Mouse (Mus musculus) kidney, embryonic 15.5 days (tissue): ENCODE data around the gene Spata25. TPM values are rescaled to one million over a fixed set of nuclear protein-coding genes. Genes with fewer than 3 reads are reported as not detected.

ENCODE experiments used
- ATAC-seq: fragments of 200-750 bp; cut with Nextera tagmentation; replicated peaks from 2 replicates; pipeline ENCODE4 v1.8.0; 2017; ENCODE audit warnings: moderate TSS enrichment; ENCODE audit not compliant: low FRiP score
- H3K27ac ChIP-seq: fragments of 300-500 bp; sonication (generic); 2 replicates; pipeline ENCODE4 v1.5.1; 2015; ENCODE audit warnings: mild to moderate bottlenecking, inconsistent platforms
- H3K27me3 ChIP-seq: fragments of 300-500 bp; sonication (generic); 2 replicates; pipeline ENCODE4 v1.6.1; 2015; ENCODE audit warnings: inconsistent platforms
- H3K36me3 ChIP-seq: fragments of 300-500 bp; sonication (generic); 2 replicates; pipeline ENCODE4 v1.6.1; 2015; ENCODE audit warnings: inconsistent platforms
- H3K4me1 ChIP-seq: fragments of 300-500 bp; sonication (generic); 2 replicates; pipeline ENCODE4 v1.6.1; 2015; ENCODE audit warnings: inconsistent platforms
- H3K4me2 ChIP-seq: fragments of 300-500 bp; sonication (generic); 2 replicates; pipeline ENCODE4 v1.6.1; 2015; ENCODE audit warnings: moderate library complexity, mild to moderate bottlenecking, inconsistent platforms
- H3K4me3 ChIP-seq: fragments of 300-500 bp; sonication (generic); replicated peaks from 2 replicates; pipeline ENCODE4 v1.5.1; 2015; ENCODE audit warnings: mild to moderate bottlenecking, inconsistent platforms
- H3K9ac ChIP-seq: fragments of 300-500 bp; sonication (generic); 2 replicates; pipeline ENCODE4 v1.6.1; 2015; ENCODE audit warnings: mild to moderate bottlenecking, inconsistent platforms
- H3K9me3 ChIP-seq: fragments of 300-500 bp; sonication (generic); replicated peaks from 2 replicates; pipeline ENCODE4 v1.6.1; 2016; ENCODE audit warnings: inconsistent platforms
- WGBS: fragments of 180-500 bp; shearing (Covaris S2); methylation state at CpG from one replicate; pipeline ENCODE4 v1.1.7; 2015; ENCODE audit warnings: mixed read lengths; 5-methylcytosine and 5-hydroxymethylcytosine counted together
- polyA plus RNA-seq: library from polyadenylated mRNA; unstranded; fragments of >200 nt; fragmentation: Nextera tagmentation; extraction: Ambion mirVana; gene quantifications from 2 replicates; pipeline ENCODE4 v1.2.1, GENCODE M21; 2015

Spata25 gene
- polyA plus RNA-seq, 1 experiment from 2014 or later: 0.21 TPM

DNA sequence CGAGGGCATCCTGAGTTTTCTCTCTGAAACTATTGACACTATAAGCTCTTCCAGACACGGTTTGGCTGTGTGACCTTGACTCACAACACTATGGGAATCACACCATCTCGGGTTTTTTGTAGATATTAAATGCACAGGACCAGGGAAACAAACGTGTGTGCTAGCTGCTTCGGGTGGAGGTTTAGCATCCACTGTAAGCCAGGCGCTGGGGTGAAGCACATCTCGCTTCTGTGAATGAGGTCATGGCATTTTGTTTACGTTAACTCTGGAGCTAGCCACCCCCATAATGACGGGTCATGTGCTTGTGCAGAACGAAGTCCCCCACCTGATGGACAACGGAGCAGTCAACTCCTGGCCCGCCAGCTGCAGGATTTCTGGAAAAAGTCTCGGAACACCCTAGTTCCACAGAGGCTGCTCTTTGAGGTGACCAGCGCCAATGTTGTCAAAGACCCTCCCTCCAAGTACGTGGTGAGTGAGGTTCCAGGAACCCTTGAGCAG lies 41.9 kb downstream of the Spata25 start:
- Histone ChIP-seq H3K4me1 (peaks cover 34% of the 10 kb centered on the region), H3K4me3 (peak overlapping the region; percentile 77)
- 6% methylated on average over 15 of the region's 15 CpGs for WGBS

DNA sequence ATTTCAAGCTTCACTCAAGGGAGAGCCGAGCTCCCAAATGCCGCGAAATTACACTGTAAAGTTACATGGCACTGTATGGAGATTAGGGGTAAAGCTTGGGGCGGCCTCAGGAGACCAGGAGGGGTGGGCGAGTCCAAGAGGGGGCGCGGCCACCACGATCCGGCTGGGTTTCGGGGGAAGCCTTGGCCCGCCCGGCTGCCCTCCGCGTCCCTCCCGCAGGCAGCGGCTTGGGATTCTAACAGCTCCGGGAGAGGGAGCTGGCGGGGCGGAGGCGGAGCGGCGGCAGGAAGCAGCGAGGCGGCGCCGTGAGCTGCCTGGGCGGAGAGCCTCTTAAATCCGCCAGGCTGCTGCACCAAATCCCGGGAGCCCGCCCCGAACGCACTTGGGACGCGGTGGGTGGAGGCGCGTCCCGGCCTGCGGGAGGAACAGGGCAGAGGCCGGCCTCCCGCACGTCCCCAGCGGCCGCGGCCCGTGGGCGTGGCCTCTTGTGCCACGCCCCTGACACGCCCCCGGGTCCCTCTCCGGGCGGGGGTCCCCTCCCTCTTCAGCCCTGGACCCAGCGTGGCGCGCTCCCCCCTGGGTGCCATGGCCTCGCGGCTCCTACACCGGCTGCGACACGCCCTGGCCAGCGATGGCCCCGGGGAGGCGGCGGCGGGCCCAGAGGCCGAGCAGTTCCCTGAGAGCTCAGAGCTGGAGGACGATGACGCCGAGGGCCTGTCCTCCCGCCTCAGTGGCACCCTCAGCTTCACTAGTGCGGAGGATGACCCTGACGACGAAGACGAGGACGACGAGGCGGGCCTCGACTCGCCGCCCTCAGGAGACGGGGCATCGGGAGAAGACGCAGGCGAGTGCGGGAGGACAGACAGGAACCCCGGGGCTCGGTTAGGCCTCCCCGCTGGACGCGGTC lies 42.6 kb downstream of the Spata25 start, which contains the start of gene Snx21:
Gene Snx21, plus strand, starts transcription at position 343 of the 907 bp plus-strand sequence.
- under 1% methylated on average over 81 of the region's 89 CpGs for WGBS
- peak within 1 kb of the TSS; percentile 77 for H3K4me3 ChIP-seq
- peak within 1 kb of the TSS; percentile 95 for H3K27ac ChIP-seq
- H3K4me2 ChIP-seq: peak within 1 kb of the TSS; percentile 93
- H3K9ac ChIP-seq: peak within 1 kb of the TSS; percentile 79
- H3K4me1 ChIP-seq: peaks cover 34% of the 10 kb centered on the region
- no peaks in the 10 kb centered on the region for H3K9me3 ChIP-seq
- H3K27me3 ChIP-seq: no peaks in the 10 kb centered on the region
- ATAC-seq: peak; percentile 92
- H3K36me3 ChIP-seq: peaks cover 23% of the 10 kb centered on the region

More for the DNA sequence above, 41.9 kb downstream of the Spata25 start:
- peak; percentile 16; the same call in 1 of the 2 replicates for ATAC-seq
- Histone ChIP-seq H3K9ac (peak overlapping the region; percentile 79), H3K9me3 (no peaks in the 10 kb centered on the region), H3K4me2 (peak overlapping the region; percentile 93), H3K27ac (peak overlapping the region; percentile 95), H3K36me3 (peaks cover 30% of the 10 kb centered on the region), H3K27me3 (no peaks in the 10 kb centered on the region)

DNA sequence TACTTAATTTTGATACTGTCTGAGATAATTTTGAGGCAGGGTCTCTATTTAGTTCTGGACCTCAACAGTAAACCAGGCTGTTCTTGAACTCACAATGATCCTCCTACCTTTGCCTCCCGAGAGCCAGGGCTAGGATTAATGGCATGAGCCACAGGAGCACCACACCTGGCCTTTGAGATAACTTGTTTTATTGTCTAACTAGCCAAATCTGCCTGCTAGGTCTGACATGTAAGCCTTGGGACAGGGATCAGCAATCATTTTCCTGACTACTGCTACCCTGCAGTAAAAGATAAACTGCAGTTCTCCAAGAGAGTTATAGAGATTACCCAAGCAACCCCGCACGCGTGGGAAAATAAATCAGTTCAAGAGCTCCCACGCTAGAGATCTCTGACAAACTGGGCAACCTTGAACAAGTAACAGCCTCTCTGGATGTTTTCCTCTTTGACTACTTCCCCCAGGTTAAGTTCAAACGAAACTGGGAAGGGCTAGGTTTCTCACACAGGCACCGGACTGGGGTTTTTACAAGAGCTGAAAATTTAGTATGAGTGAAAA lies 43.4 kb downstream of the Spata25 start:
- Histone ChIP-seq H3K9me3 (no peaks in the 10 kb centered on the region), H3K27me3 (no peaks in the 10 kb centered on the region), H3K4me1 (peaks cover 34% of the 10 kb centered on the region), H3K4me3 (peak overlapping the region; percentile 77), H3K27ac (peak overlapping the region; percentile 95), H3K36me3 (peaks cover 15% of the 10 kb centered on the region), H3K9ac (peak overlapping the region; percentile 79), H3K4me2 (peak overlapping the region; percentile 93)
- 6% methylated on average over 7 of the region's 7 CpGs for WGBS
- ATAC-seq: no peak; the same call in 1 of the 2 replicates

DNA sequence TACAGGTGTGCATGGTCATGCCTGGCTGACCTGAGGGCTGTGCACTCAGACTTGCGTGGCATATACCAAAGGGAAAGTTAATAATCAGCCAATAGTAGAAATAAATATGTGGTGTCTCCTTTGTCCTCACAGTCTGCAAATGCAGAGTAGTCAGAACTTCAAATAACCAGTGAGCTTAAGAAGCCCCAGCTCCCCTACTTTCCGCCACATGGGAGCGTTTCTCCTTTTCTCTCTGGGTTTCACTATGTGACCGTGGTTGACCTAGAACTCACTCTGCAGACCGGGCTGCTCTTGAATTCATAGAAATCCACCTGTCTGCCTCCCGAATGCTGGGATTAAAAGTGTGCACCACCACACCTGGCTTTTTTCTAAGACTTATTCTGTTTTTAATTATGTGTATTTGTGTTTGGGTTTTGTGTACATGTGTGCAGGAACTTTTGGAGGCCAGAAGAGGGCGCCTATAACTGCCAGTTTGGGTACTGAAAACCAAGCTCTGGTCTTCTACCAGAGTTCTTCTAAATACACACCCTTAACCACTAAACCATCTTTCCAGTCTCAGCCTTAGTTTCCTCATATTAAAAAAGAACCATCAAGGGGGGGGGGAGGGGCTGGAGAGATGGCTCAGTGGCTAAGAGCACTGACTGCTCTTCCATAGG lies 44.3 kb downstream of the Spata25 start:
- Histone ChIP-seq H3K9me3 (no peaks in the 10 kb centered on the region), H3K4me1 (peaks cover 34% of the 10 kb centered on the region), H3K4me3 (0 out of 2 replicates have a peak overlapping the region, but pooled peaks have one; percentile 77), H3K27ac (no peak overlapping the region), H3K36me3 (peaks cover 9% of the 10 kb centered on the region; the same call in 1 of the 2 replicates), H3K9ac (no peak overlapping the region), H3K27me3 (no peaks in the 10 kb centered on the region), H3K4me2 (no peak overlapping the region)
- 77% methylated on average over 7 of the region's 7 CpGs for WGBS
- no peak for ATAC-seq

DNA sequence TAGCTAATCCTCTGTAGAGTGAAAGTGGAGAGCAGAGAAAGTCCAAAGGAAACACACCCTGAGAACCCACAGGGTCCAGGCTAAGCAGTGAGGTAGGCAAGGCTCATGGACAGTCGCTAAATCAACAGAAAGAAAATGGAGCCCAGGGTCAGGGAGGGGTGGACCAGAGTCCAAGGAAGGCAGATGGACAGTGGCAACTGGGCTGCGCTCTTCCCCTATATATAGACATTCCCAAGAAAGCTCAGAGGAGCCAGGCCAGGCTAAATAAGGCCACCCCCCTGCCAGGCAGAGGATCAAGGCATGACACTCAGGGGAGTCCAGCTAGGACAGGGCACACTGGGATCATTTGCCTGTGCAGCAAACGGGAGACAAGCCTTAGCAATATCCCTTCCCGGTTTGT lies 46.5 kb downstream of the Spata25 start:
- Histone ChIP-seq H3K9ac (no peak overlapping the region), H3K4me3 (no peak overlapping the region), H3K4me1 (peaks cover 17% of the 10 kb centered on the region), H3K27ac (no peak overlapping the region), H3K36me3 (no peaks in the 10 kb centered on the region), H3K9me3 (no peaks in the 10 kb centered on the region), H3K27me3 (no peaks in the 10 kb centered on the region), H3K4me2 (no peak overlapping the region)
- ATAC-seq: no peak
- 76% methylated on average over 4 of the region's 4 CpGs for WGBS

DNA sequence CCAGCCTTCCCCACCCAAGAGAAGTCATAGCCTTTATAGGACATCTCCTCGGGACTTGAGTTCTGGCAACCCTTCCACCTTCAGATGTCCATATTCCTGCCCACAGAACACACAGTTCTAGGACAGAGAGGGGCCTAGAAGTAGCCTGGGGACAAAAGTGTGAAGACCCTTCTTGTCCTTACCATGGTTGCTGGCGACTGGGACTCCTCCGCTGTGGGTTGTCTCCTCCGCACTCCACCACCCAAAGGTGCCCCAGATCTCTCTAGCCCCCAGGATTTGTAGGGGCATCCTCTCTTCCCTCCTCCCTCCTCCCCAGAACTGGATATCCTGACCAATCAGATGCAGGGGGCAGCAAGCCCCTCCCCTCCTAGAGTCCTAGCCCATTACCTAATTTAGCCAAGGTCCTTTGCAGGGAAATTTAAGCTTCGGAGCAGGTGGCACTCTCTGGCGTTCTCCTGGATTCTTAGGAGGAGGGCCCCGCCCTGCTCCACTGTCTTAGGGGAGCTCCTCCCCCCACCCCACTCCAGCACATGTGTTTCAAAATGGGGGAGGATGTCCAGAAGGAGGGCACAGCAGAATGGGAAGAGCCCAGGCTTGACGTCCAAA lies 48.8 kb downstream of the Spata25 start, which contains the start of gene Tnnc2:
Gene Tnnc2, minus strand, starts transcription at position 487 of the 606 bp plus-strand sequence.
- H3K4me1 ChIP-seq: peaks cover under 1% of the 10 kb centered on the region
- no peak for ATAC-seq
- no peaks in the 10 kb centered on the region for H3K36me3 ChIP-seq
- no peaks in the 10 kb centered on the region for H3K27me3 ChIP-seq
- no peaks in the 10 kb centered on the region for H3K9me3 ChIP-seq
- H3K9ac ChIP-seq: no peak within 1 kb of the TSS
- WGBS: 68% methylated on average over 8 of the region's 8 CpGs
- H3K4me3 ChIP-seq: no peak within 1 kb of the TSS
- no peak within 1 kb of the TSS for H3K4me2 ChIP-seq
- H3K27ac ChIP-seq: no peak within 1 kb of the TSS

DNA sequence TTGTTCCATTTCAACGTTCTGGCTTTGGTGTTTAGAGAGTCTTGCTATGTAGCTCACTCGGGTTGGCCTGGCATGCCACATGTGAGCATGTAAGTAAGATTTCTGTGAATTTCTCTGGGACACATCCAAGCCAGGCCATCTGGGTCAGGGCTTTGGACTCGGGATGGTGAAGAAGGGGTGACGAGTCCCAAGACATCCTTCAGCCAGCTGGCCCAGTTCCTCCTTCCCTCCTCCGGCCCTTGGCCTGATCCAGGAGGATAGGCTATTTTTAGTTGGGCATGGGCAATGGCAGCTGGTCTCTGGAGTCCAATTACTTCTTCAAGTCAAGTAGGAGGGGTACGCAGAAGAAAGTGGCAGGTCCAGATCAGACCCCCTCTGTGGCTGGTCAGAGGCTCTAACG lies 49.5 kb downstream of the Spata25 start:
- no peaks in the 10 kb centered on the region for H3K4me1 ChIP-seq
- H3K27ac ChIP-seq: no peak overlapping the region
- no peaks in the 10 kb centered on the region for H3K36me3 ChIP-seq
- H3K4me2 ChIP-seq: no peak overlapping the region
- H3K9ac ChIP-seq: no peak overlapping the region
- no peaks in the 10 kb centered on the region for H3K9me3 ChIP-seq
- 77% methylated on average over 7 of the region's 7 CpGs for WGBS
- ATAC-seq: no peak
- no peak overlapping the region for H3K4me3 ChIP-seq
- H3K27me3 ChIP-seq: no peaks in the 10 kb centered on the region

DNA sequence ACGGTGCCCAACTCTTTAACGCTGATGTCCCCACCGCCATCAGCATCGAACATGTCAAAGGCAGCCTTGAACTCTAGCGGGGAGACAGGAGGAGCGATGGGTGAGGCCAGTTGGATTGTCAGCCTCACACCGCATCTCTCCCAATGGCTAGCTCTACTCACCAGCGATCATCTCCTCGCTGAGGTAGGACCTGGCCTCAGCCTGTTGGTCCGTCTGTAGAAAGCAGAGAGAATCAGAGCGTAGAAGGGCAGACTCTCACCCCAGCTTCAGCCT lies 50.4 kb downstream of the Spata25 start:
- Histone ChIP-seq H3K9ac (no peak overlapping the region), H3K36me3 (peaks cover 5% of the 10 kb centered on the region), H3K4me3 (no peak overlapping the region), H3K27me3 (no peaks in the 10 kb centered on the region), H3K4me2 (no peak overlapping the region), H3K4me1 (0 out of 2 replicates have a peak, but pooled peaks cover 4% of the 10 kb centered on the region), H3K9me3 (no peaks in the 10 kb centered on the region), H3K27ac (no peak overlapping the region)
- WGBS: 93% methylated on average over 11 of the region's 11 CpGs
- ATAC-seq: no peak

DNA sequence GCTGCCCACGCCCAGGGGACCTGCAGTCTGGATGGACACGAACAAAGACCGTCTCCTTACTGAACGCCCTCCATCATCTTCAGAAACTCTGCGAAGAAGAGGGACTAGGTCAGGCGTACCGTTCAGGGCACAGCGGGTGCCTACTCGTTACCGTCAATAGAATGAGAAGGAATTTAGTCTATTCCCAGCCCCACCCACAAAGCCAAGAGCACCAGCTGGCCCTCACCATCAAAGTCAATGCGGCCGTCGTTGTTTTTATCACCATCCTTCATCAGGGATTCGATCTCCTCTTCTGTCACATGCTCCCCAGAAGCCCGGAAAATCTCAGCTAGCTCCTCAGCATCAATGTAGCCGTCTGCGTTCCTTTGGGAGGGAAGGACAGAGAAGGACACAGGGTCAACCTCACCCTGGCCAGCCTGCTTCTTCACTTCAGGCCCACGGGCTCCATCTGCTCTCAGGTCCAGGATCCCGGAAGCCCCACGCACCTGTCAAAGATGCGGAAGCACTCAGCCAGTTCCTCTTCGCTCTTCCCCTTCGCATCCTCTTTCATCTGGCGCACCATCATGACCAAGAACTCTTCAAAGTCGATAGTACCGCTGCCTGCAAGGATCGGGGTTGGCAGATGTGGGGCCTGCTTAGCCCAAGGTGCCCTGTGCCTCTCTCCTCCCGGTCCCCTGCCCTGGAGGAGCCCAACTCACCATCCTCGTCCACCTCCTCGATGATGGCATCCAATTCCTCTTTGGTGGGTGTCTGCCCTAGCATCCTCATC lies 50.9 kb downstream of the Spata25 start:
- ATAC-seq: no peak
- H3K27me3 ChIP-seq: no peaks in the 10 kb centered on the region
- H3K9ac ChIP-seq: no peak overlapping the region
- no peak overlapping the region for H3K4me3 ChIP-seq
- no peak overlapping the region for H3K4me2 ChIP-seq
- 83% methylated on average over 30 of the region's 30 CpGs for WGBS
- peaks cover 5% of the 10 kb centered on the region; the same call in 1 of the 2 replicates for H3K4me1 ChIP-seq
- peaks cover 10% of the 10 kb centered on the region for H3K36me3 ChIP-seq
- H3K27ac ChIP-seq: no peak overlapping the region
- no peaks in the 10 kb centered on the region for H3K9me3 ChIP-seq

DNA sequence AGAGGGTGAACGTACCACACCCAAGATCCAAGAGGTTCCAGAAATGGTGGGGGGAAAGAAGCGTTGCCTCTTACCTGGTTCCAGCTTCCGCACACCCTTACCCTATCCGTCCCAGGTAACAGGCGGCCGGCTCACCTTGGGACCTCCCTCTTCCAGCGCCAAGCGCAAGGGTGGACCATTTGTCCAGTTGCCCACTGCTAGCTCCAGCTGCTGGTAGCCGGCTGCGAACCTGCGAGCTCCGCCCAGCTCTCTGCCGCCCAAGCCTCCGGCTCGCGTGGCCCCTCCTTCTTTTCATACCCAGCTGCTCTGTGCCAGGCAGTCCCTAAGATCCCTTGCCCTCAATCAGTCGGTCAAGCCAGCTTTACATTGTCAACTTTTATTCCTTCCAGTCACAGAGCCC lies 51.5 kb downstream of the Spata25 start:
- no peak for ATAC-seq
- H3K4me2 ChIP-seq: no peak overlapping the region
- no peaks in the 10 kb centered on the region for H3K9me3 ChIP-seq
- no peak overlapping the region for H3K9ac ChIP-seq
- no peaks in the 10 kb centered on the region for H3K27me3 ChIP-seq
- no peak overlapping the region for H3K27ac ChIP-seq
- WGBS: 59% methylated on average over 17 of the region's 17 CpGs
- peaks cover 11% of the 10 kb centered on the region for H3K4me1 ChIP-seq
- peaks cover 16% of the 10 kb centered on the region for H3K36me3 ChIP-seq
- H3K4me3 ChIP-seq: no peak overlapping the region
